Mouse (Mus musculus) cerebellum, adult 11 months (tissue): ENCODE data around the gene Gclc.

Source experiments
- DNase-seq: peaks from one replicate; pipeline ENCODE4 v3.0.0; 2022

Gclc gene

GRCm38 (mm10) chr9:77787936-77788335, 33.6 kb downstream of the Gclc start:
- DNase-seq = no peak

GRCm38 (mm10) chr9:77789615-77790348, 35.4 kb downstream of the Gclc start:
- DNase-seq = no peak

- no peak for DNase-seq
These were observed 39.5 kb downstream of the Gclc start for GRCm38 (mm10) chr9:77793838-77794237.

DNA sequence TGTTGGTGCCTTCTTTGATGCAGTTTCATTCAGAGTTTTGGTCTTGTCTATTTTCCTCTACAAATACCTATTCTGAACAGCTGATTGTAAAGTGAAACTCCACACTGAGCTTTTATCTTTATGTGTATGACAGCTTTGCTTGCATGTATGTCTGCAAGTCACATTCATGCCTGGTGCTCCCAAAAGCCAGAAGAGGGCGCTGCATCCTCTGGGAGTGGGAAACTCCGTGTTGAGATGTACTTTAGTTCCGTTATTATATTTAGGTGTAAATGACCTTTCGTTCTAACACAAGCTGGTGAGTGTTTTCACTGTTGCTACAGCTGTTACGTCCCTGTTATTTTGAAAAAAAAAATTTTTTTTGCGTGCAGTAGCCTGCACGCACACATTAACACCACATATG, 48.1 kb downstream of the Gclc start:
- no peak for DNase-seq

DNA sequence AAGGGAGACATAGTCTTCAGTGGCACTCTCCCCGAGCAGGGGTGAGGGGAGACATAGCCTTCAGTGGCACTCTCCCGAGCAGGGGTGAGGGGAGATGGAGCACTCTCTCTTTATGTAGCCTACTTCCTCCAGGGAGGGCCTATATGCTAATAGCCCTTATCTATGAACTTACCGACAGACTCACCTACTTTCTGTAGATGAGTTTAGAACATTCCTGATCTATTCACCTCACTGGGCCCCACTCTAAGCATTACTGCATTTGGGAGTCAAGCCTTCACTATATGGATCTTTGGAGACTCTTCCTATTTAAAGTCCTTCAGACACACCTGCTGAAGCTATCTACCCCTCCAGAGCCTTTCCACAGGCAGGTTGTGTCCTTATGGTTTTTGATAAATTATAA, 52.1 kb downstream of the Gclc start:
- DNase-seq = no peak

- DNase-seq = peak; percentile 75
These were observed 52.7 kb downstream of the Gclc start for GRCm38 (mm10) chr9:77806842-77807668.

DNA sequence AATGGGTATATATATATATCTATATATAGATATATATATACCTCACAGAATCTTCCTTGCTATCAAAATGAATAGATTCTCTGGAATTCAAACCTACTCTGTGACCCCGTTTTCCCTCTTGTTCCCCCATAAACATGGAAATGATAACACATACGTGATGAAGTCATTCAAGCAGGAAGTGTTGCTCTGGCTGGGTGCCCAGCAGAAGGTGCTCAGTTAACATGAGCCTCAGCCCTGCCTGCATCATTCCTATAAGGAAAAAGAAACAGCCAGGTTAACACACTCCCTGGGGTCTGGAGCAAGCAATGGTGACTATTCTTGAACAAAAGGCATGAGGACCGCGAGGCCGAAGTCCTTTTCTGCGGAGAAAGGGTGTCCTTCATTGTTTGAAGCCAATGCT, 54.1 kb downstream of the Gclc start:
- DNase-seq = no peak

- no peak for DNase-seq
These were observed 64.5 kb downstream of the Gclc start for GRCm38 (mm10) chr9:77818858-77819257.

DNA sequence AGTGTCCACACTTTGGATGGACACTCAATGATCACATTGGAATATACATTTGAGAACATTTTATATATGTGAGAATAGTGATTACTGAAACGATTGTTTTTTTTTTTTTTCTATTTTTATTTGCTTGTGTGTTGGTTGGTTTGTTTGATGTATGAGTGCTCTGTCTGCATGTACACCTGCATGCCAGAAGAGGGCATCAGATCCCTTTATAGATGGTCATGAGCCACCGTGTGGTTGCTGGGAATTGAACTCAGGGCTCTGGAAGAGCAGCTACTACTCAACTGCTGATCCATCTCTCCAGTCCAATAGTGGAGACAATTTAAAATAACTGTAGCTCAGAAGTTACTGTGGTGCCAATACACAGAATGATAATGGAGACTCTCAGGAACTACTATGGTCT, 65.0 kb downstream of the Gclc start:
- DNase-seq = no peak

GRCm38 (mm10) chr9:77820836-77821235, 66.5 kb downstream of the Gclc start:
- no peak for DNase-seq

DNA sequence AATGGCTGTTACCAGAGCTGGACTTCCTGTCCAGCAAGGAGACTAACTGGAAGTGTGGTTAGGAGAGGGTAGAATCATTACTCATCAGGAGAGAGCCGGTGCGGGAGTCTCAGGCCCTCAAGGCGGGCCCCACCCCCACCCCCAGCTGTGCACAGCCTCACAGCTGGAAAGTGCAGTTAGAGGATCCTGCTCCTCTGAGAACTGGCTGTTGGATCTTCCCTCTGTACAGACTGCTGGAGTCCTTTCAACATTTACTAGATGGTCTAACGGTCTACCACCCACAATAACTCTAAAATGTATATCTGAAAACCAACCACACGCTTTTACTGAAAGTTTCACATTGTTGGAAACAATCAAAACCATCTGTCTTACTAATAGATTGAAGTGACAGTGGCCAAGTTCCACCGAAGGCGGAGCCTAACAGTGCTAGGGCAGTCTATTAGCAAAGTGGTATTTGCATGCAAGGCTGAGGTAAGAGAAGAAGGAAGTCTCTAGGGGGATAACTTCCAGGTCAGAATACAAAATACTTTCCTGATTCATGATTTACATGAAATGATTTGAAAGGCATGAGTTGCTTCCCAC, 71.1 kb downstream of the Gclc start:
- DNase-seq = no peak

DNA sequence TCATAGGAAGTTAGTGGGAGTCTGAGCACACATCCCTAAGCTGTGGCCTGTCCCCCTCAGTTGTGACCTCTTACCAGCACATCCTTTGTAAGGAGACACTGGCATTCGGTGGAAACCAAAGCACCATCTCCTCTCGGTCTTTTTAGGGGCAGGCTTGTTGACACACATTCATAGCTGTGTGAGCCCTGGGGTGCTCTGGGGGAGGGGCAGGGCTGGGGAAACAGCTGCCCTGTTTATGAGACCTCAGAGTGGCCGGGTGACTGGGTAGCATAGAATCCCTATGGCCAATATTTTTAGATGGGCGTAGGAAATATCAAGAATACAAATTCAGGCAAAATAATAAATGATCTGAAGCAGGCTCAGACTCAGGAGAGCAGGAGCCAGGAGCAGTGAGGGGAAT, 71.9 kb downstream of the Gclc start:
- DNase-seq = no peak

GRCm38 (mm10) chr9:77828531-77828965, 74.2 kb downstream of the Gclc start:
- DNase-seq = no peak

DNA sequence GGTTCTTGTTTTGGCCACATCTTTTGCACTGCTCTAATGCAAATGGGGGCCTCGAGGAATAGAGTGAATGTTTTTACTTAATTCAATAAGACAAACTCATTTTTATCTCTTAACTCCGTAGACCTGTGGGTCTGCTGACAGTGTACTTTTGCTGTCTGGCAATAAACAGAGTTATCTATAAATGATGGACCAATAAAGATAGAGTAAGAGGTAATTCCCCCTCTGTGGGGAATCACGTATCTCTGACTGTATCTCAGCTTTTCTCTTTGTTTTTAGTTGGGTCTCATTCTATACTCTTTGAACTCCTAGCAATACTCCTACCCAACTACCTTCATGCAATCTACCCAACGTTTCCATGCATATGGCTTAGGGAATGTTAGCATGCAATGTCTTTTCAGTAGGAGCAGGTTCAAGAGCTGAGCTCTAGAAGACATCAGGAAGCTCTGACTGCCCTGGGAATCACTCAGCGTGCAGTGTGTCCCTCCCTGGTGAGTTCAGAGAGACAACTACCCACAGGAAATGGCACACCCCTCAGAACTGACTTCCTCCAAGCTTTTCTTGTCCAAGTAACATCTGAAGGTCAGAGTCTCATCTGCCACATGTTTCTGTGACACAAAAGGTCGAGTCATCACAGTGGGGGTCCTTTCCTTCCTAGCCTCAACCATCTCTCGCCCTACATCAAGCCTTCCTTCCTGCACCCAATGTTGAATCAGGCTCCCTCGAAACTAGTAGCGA, 80.1 kb downstream of the Gclc start:
- no peak for DNase-seq

GRCm38 (mm10) chr9:77835122-77835521, 80.8 kb downstream of the Gclc start:
- DNase-seq = no peak

DNA sequence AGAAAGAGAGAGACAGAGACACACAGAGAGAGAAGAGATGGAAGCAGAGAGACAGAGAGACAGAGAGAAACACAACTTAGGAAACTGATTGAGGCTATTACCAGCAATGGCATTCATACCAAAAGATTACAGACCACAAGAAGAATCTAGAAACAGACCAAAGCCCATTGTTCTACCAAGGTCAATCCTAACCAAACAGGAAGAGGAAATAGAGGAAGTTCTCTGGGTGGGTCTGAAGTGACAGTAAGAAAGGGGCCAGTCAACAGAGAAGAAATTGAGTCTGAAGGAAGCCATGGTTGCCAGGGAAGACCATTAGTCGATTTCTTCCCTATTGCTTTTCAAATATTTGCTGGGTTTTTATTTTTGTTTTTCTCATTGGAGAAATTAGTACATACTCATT, 81.4 kb downstream of the Gclc start:
- no peak for DNase-seq

DNA sequence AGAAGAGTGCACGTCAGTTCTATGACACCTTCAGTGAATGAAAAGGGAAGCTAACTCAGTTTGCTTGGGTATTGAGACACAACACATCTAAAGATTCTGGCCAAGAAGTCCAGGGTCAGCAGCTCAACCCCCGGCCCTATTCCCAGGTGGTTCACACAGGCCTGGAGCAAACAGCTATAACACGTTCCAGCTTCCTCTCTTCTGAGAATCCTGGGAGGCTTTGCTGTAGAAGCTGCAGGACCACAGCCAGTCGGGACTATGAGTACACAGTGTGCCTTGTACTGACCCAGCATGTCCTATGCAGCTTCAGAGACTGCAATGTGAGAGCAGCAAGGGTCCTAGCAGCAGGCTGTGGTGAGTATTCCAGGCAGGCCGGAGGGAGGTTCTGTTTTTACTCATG, 84.3 kb downstream of the Gclc start:
- no peak for DNase-seq
